Mouse (Mus musculus) G1E-ER4 (cell line): Measurements from ENCODE around the gene Magel2. TPM values are rescaled to one million over a fixed set of nuclear protein-coding genes. Genes with fewer than 3 reads are reported as not detected.

Source experiments
- GATA1 ChIP-seq: IDR thresholded peaks from one replicate; pipeline ENCODE4 v1.8.0; 2012; ENCODE audit warnings: low read length, inconsistent platforms
- polyA plus RNA-seq: library from polyadenylated mRNA; stranded (reverse); fragments of >175 nt; gene quantifications from 2 replicates; pipeline ENCODE4 v1.2.3, GENCODE M21; 2012

The Magel2 gene
- not detected in 2 replicates for polyA plus RNA-seq

GRCm38 (mm10) chr7:62376510-62377304 is at the start of gene Magel2:
TSS of gene Magel2 (plus strand) at chr7:62377010.
- no peak for TF ChIP-seq GATA1

GRCm38 (mm10) chr7:62345411-62345810 is 31.4 kb upstream of the Magel2 start:
- TF ChIP-seq GATA1 = no peak

GRCm38 (mm10) chr7:62346269-62346668 is 30.5 kb upstream of the Magel2 start, which contains the start of gene Ndn:
TSS of gene Ndn (plus strand) at chr7:62346569.
- no peak for TF ChIP-seq GATA1

GRCm38 (mm10) chr7:62348106-62348803 is 28.6 kb upstream of the Magel2 start:
- TF ChIP-seq GATA1 = no peak

GRCm38 (mm10) chr7:62348804-62349190 is 28.0 kb upstream of the Magel2 start:
- TF ChIP-seq GATA1 = no peak

GRCm38 (mm10) chr7:62351266-62351665 is 25.5 kb upstream of the Magel2 start:
- TF ChIP-seq GATA1 = no peak

GRCm38 (mm10) chr7:62365039-62365636 is 11.7 kb upstream of the Magel2 start:
- no peak for TF ChIP-seq GATA1

- no peak for TF ChIP-seq GATA1
These were observed 10.1 kb upstream of the Magel2 start for GRCm38 (mm10) chr7:62366730-62367129.

GRCm38 (mm10) chr7:62375658-62376057 is 1.2 kb upstream of the Magel2 start:
- TF ChIP-seq GATA1 = no peak

- TF ChIP-seq GATA1 = no peak
These were observed 503 bp downstream of the Magel2 start for GRCm38 (mm10) chr7:62377313-62377712.

- TF ChIP-seq GATA1 = no peak
These were observed 1.7 kb downstream of the Magel2 start for GRCm38 (mm10) chr7:62378529-62378928.

GRCm38 (mm10) chr7:62382391-62382790 is 5.6 kb downstream of the Magel2 start:
- no peak for TF ChIP-seq GATA1

- no peak for TF ChIP-seq GATA1
These were observed 11.5 kb downstream of the Magel2 start for GRCm38 (mm10) chr7:62388291-62388690.

- TF ChIP-seq GATA1 = no peak
These were observed 15.4 kb downstream of the Magel2 start for GRCm38 (mm10) chr7:62392202-62392601.

GRCm38 (mm10) chr7:62406573-62407050 is 29.8 kb downstream of the Magel2 start:
- TF ChIP-seq GATA1 = no peak

GRCm38 (mm10) chr7:62407803-62408202 is 31.0 kb downstream of the Magel2 start:
- no peak for TF ChIP-seq GATA1
